Mouse (Mus musculus) retina, adult 2 months (tissue): ENCODE results near the gene Mrpl22.
"Not testable (repeated sequence)": the region's sequence is repeated elsewhere in the genome, so short reads cannot be mapped to it uniquely, and the experiment has no call there.

Source experiments
- DNase-seq: peaks from one replicate; pipeline ENCODE4 v3.0.0-alpha.2; 2012; ENCODE audit warnings: low read depth, low spot score

Gene Mrpl22

DNA sequence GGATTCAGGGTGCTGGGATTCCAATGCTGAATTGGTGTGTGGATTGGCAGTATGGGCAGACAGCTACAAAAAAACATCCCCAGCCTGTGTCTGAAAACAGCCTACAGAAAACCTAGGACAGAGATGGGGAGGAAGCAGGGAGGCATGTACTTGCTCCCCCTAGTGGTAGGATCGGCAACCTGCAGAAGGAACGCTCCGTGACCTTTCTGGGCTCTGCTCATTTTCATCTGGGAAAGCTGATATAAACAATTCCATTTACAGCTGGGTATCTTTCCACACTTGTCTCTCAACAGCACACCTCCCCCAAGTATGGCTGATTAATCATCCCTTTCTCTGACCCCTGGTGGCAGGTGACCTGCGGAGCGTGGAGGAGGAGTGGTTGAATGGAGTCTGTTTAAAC, 54.2 kb downstream of the Mrpl22 start:
- peak; percentile 46 for DNase-seq

DNA sequence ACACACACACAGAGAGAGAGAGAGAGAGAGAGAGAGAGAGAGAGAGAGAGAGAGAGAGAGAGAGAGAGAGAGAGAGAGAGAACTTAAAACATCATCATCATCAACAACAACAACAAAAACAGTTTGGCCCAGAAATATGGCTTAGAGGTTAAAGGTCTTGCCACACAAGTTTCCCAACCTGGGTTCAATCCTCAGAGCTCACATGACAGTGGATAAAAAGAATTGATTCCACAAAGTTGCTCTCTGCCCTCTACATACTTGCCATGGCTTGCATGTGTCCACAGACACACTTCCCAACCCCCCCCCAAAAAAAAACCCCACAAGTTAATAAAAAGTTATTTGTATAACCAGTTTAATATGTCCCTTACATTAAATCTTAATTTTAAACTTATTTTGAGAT, 55.0 kb downstream of the Mrpl22 start:
- no peak for DNase-seq

DNA sequence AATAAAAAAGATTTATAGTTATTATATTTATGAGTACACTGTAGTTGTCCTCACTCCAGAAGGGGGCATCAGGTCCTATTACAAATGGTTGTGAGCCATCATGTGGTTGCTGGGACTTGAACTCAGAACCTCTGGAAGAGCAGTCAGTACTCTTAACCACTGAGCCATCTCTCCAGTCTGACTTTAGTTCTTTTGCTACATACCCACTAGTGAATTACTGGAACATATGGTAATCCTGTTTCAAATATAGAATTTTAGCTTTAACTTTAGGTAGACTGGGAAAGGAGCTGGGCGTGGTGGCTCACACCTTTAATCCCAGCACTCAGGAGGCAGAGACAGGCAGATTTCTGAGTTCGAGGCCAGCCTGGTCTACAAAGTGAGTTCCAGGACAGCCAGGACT, 56.6 kb downstream of the Mrpl22 start:
- not testable (repeated sequence) for DNase-seq
